ENCODE assay signal across 8 mouse cellular contexts in the genomic region with DNA sequence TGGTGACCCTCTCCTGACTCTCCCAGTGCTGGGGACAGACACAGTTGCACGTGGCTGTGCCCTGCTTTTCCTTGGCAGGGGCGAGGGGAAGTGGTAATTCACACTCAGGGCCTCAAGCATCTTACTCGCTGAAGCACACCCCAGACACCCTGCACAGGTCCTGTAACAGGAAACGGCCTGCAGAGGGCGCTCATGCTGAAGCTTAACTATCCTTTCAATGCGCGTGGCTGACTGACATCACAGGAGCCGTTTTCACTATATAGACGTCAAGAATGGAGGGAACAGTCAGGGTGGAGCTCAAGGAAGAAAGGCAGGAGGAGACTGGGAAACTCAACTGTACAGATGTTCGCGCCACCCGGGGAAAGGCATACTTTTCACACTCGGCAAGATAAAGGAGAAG. TPM values are rescaled to one million over a fixed set of nuclear protein-coding genes. Genes with fewer than 3 reads are reported as not detected.
DNase-seq lines count a peak whose midpoint lies in the region; ATAC-seq and TF ChIP-seq lines count a peak whose summit lies in the region.

No protein-coding gene starts in this region.

- WGBS in heart, embryonic 11.5 days (ENCODE audit: insufficient replicate concordance) = 58% methylated on average over 13 of the region's 13 CpGs
- 55% methylated on average over 13 of the region's 13 CpGs for WGBS in hindbrain, postnatal 0 days

- peak; percentile 84 for DNase-seq in heart, adult 11 months
- peak; percentile 18 for DNase-seq in urinary bladder, postnatal 25 days (ENCODE audit: low spot score)
- no peak for DNase-seq in urinary bladder, adult 2 months (ENCODE audit: low spot score)
- peak; percentile 84 for DNase-seq in hindbrain, postnatal 0 days (ENCODE audit: low spot score)
- DNase-seq in lung, postnatal 36 days = peak; percentile 59
- peak; percentile 22 for DNase-seq in thymus, postnatal 14 days

- TF ChIP-seq CTCF in hindbrain, postnatal 0 days (IDR thresholded peaks at IDR 0.05; ENCODE audit: low read depth) = peak; percentile 72

- no peaks in the 10 kb centered on the region for H3K27me3 ChIP-seq in heart, embryonic 11.5 days (ENCODE audit: control insufficient read depth, insufficient read depth, low read length)
- H3K27me3 ChIP-seq in hindbrain, postnatal 0 days (ENCODE audit: insufficient read depth, low read length) = no peaks in the 10 kb centered on the region

- no peak overlapping the region for H3K4me3 ChIP-seq in heart, embryonic 11.5 days (ENCODE audit: low read depth, low read length)
- H3K4me3 ChIP-seq in hindbrain, postnatal 0 days (ENCODE audit: low read length) = no peak overlapping the region

- peaks cover 5% of the 10 kb centered on the region; the same call in 1 of the 2 replicates for H3K9me3 ChIP-seq in heart, embryonic 11.5 days (replicated peaks; ENCODE audit: control insufficient read depth, low read length)
- no peaks in the 10 kb centered on the region for H3K9me3 ChIP-seq in hindbrain, postnatal 0 days (ENCODE audit: low read length)

- H3K27ac ChIP-seq in heart, embryonic 11.5 days (ENCODE audit: low read depth, low read length) = no peak overlapping the region
- H3K27ac ChIP-seq in hindbrain, postnatal 0 days = no peak overlapping the region

- H3K4me2 ChIP-seq in heart, embryonic 11.5 days = no peak overlapping the region
- no peak overlapping the region for H3K4me2 ChIP-seq in hindbrain, postnatal 0 days (ENCODE audit: low read depth, low read length)

- peaks cover 43% of the 10 kb centered on the region for H3K36me3 ChIP-seq in heart, embryonic 11.5 days (ENCODE audit: control insufficient read depth, insufficient read depth, low read length)
- H3K36me3 ChIP-seq in hindbrain, postnatal 0 days (ENCODE audit: insufficient read depth, low read length) = peaks cover 67% of the 10 kb centered on the region

- H3K9ac ChIP-seq in heart, embryonic 11.5 days (ENCODE audit: low read depth, low read length) = no peak overlapping the region
- H3K9ac ChIP-seq in hindbrain, postnatal 0 days (replicated peaks; ENCODE audit: low read length) = no peak overlapping the region

- ATAC-seq in heart, embryonic 11.5 days (replicated peaks; ENCODE audit: insufficient number of reproducible peaks, low FRiP score, low TSS enrichment) = no peak
- ATAC-seq in common myeloid progenitor, adult 5-6 weeks (replicated peaks; ENCODE audit: low read depth, poor library complexity, severe bottlenecking) = 0 out of 2 replicates have a peak, but pooled peaks have one; percentile 42
- ATAC-seq in hindbrain, postnatal 0 days = peak; percentile 75

- H3K4me1 ChIP-seq in heart, embryonic 11.5 days (ENCODE audit: control insufficient read depth, insufficient read depth, low read length) = no peaks in the 10 kb centered on the region
- H3K4me1 ChIP-seq in hindbrain, postnatal 0 days (ENCODE audit: insufficient read depth, low read length) = no peaks in the 10 kb centered on the region

RNA-seq across cellular contexts. Expression of a gene that starts 23.8 kb away (rescaled TPM):
- 0.11 TPM in 1 of 2 replicates, not detected in the other for polyA plus RNA-seq in heart, embryonic 11.5 days (2014; fragmentation: Nextera tagmentation; extraction: Ambion mirVana)
- 0.10 and 0.18 TPM in 2 replicates for polyA plus RNA-seq in urinary bladder, adult 2 months (2012; rRNA removed)
- total RNA-seq in common myeloid progenitor, adult 5-6 weeks (2017) = not detected in 2 replicates
- total RNA-seq in hindbrain, postnatal 0 days (2014; rRNA removed) = 6.4 and 8.4 TPM in 2 replicates
- 5.5 and 6.5 TPM in 2 replicates for polyA plus RNA-seq in hindbrain, postnatal 0 days (2015; fragmentation: Nextera tagmentation; extraction: Ambion mirVana)
